Mouse (Mus musculus): ENCODE data around the gene Bcar3. TPM values are rescaled to one million over a fixed set of nuclear protein-coding genes. Genes with fewer than 3 reads are reported as not detected.

Gene Bcar3
- total RNA-seq, 2 experiments from 2014 or later, result 9.3 to 10.0 TPM

DNA sequence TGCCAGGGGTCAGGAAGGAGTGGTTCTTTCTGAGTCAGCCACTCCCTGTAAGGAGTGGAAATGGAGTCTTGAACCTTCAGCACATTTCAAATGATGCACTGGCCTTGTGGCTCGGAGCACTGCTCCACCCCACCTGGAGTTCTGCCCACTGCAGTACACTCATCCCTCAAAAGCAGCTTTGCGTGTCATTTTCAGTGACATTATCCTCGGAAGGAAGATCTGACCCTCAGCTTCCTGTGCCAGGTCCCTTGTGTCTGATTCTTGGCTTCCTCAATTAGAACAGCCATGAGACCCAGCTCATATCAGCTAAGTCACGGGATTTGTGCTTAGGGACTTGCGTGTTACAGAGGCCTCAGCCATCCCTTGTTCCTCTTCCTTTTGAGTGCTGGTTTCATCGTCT, 203.9 kb downstream of the Bcar3 start:
- peak; percentile 49 to 52 for DNase-seq
- intact Hi-C loops (cut with DNase I), result no loop called here

DNA sequence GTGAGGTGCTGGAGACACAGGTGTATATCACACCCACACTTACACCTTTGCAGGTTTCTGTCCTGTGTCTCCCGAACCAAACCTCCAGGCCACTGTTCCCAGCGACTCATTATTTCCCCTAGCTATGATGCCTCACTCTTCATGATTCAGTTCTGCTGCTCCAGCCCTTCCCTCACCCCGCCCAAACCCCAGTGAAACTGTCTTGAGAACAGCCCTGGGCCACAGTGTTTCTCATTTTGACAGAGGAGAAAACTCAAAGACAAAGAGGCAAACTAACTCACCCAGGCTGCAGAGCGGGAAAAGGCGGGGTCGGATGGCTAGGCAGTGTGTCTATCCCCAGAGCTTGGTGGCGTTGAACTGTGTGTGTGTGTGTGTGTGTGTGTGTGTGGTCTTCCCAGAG, 204.6 kb downstream of the Bcar3 start:
- intact Hi-C loops (cut with DNase I), result no loop called here
- no peak for DNase-seq

DNA sequence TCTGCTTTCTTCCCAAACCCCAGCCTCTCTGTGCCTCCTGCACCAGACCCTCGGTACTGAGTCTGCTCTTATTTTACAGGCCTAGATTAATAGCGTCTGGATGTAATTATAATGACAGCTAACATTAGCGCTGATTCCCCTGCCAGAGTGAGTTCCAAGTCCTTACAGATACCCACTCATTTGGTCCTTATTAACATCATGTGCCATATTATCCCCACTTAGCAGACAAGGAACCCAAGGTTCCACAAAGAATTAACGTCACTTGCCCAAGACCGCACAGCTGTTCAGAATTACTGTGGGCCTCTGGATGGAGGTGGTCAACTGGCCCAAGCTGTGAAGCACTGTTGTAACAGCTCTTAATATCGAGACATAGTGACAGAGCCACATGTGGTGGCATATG, 205.7 kb downstream of the Bcar3 start:
- no peak for DNase-seq
- intact Hi-C loops (cut with DNase I), result no loop called here

DNA sequence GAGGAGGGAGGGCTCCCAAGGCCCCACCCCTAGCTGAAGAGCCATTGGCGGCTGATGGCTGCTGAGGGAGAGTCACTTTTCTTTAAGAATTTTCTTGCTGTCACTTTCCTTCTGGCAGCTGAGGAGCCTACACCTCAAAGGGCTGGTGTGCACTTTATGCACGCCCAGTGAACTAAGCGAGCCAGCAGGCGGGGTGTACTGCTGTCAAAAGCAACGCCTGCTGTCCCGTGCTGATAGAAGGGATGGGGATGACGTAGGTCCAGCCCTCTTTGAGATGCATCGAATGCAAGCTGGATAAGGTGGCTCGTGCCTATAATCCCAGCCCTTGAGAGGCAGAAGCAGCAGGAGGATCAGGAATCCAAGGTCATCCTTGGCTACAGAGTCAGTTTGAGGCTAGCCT, 207.0 kb downstream of the Bcar3 start:
- no peak for DNase-seq
- intact Hi-C loops (cut with DNase I), result no loop called here

DNA sequence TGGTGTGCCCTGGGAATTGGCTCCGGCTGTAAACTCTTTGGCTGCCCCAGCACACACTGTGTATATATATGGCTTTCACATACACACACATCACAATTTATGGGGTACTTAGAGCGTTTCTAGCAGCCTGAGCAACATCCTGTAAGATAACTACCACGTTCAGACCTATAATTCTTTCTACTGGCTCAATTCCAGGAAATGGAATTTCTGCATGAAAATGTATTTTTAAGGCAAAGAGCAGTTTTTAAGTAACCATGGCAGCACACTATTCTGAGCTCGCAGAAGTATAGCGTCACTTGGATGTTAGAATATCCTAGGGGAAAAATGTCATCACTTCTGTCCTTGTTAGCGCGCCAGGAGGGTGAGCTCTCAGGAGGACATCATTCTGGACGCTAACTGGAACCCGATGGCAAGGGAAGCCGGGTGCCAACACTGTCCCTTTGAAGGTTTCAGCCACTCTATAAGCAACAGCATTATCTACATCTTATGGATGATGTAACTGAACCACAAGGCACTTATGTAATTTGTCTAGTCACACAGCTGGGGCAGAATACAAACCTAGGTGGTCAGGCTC, 212.5 kb downstream of the Bcar3 start:
- no peak for DNase-seq
- intact Hi-C loops (cut with DNase I), result loop anchor here (5.0 kb wide), 1 partner anchor 111 kb away; the partner anchor contains the start of gene Fnbp1l

DNA sequence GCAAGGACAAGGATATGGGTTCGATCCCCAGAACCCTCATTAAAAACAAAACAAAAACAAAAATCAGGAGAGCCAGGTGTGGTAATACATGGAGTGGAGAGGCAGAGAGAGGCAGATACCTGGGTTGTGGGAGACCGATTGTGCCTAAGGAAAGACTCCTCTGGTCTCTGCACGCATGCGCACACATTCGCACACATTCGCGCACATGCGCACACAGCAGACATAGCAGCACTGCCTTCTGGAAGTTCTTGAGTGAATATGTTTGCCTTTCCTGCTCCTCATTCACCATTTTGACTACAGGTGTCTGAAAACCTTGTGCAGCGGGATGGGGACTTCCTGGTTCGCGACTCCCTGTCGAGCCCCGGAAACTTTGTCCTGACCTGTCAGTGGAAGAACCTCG, 213.9 kb downstream of the Bcar3 start:
- intact Hi-C loops (cut with DNase I), result loop anchor here (5.0 kb wide), 1 partner anchor 109 kb away; the partner anchor contains the start of gene Fnbp1l
- DNase-seq, result no peak

DNA sequence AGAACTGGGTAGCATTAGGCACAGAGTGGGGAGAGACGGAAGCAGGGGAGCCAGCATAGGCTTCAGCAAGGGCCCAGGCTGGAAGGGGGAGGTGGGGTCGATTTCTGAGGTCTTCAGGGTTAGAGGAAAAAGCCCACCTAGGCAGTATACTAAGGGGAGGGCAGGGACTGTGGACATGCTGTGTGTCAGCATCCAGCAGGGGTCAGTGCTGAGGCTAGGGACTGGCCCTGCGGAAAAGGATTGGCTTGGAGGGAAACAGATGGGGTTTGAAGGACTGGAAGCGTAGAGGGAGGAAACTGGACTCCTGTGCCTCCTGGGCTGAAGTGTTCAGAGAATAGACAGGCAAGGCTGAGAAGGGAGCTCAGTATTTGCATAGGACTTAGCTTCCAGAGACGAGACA, 215.1 kb downstream of the Bcar3 start:
- intact Hi-C loops (cut with DNase I), result loop anchor here (1.0 to 5.0 kb wide), 2 partner anchors 108 to 129 kb away; partner anchors contain the start of gene Fnbp1l
- peak; percentile 73 to 87 for DNase-seq

DNA sequence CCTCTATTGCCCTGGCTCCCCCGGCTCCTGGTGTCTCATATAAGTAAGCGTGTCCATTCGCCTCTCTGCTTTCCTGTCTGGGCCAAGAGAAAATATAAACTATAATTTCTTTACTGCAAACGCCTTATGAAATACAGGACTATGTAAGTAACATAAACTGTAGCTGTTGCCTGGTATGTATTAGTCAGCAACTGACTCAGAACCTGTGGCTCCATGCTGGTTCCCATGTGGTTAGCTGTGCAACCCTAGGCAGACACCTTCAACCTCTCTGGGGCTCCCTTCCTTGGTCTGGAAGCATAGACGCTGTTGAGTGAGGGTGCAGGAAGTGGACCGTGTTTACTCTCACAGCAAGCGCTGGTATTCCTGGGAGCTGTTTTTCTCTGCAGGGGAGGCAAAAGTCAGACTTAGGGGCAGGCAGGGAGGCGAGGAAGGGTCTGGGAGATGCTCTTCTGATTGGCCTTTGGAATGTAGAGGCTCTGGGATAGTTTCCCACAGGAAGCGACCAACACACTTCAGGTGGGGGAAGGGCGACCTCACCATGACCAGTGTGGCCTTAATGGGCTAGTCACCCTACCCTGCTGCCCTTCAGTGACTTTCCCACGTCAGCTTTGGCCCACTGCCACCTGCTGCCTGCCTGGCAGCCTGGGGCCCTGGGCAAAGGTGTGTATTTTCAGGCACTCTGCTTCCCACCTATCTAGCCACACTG, 215.8 kb downstream of the Bcar3 start:
- peak; percentile 60 to 71 for DNase-seq
- intact Hi-C loops (cut with DNase I), result loop anchor here (1.0 to 10.0 kb wide), 3 partner anchors 108 to 265 kb away; partner anchors contain the start of gene Fnbp1l

DNA sequence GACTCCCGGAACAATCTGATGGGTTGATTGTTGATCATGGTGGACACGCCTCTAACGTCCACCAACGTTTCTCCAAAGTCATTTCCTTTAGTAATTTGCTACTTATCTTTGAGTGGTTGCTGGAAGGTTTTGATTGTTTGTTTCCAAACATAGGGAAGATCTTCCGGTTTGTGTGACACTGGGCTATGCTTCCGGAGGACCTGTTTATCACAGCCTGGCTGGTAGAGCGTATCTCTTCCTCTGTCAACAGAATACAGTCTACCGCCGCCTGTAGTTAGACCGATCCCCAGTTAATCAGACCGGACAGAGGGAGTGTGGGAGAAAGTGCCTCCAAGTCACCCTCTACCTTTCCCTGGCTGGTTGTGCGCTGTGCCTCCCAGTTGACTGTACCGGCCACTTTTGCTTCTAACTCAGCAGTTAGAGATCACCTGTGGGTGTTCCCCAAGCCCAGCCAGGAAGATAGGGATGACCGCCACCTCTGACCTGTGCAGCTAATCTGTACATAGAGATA, 216.4 kb downstream of the Bcar3 start:
- DNase-seq, result peak; percentile 23 to 27
- intact Hi-C loops (cut with DNase I), result loop anchor here (10.0 kb wide), 1 partner anchor 265 kb away; no protein-coding TSS in a partner anchor

DNA sequence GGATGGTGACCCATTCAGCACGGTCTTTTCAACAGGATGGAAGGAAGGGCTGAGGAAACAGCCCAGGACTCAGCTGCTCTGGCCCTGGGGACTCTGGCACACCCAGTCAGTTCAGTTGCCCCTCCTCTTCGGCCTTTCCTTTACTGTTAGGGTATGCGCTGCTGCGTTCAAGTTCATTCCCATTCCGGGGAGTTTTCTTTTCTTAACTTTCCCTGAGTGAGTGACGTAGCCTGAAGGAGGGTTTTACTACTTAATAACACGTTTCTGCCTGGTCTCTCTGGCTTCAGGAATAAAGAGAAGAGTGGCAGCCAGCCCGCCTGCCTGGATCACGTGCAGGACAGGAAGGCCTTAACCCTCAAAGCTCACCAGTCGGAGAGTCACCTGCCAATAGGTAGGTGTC, 217.0 kb downstream of the Bcar3 start:
- DNase-seq, result peak; percentile 29 to 39
- intact Hi-C loops (cut with DNase I), result loop anchor here (10.0 kb wide), 1 partner anchor 264 kb away; no protein-coding TSS in a partner anchor

DNA sequence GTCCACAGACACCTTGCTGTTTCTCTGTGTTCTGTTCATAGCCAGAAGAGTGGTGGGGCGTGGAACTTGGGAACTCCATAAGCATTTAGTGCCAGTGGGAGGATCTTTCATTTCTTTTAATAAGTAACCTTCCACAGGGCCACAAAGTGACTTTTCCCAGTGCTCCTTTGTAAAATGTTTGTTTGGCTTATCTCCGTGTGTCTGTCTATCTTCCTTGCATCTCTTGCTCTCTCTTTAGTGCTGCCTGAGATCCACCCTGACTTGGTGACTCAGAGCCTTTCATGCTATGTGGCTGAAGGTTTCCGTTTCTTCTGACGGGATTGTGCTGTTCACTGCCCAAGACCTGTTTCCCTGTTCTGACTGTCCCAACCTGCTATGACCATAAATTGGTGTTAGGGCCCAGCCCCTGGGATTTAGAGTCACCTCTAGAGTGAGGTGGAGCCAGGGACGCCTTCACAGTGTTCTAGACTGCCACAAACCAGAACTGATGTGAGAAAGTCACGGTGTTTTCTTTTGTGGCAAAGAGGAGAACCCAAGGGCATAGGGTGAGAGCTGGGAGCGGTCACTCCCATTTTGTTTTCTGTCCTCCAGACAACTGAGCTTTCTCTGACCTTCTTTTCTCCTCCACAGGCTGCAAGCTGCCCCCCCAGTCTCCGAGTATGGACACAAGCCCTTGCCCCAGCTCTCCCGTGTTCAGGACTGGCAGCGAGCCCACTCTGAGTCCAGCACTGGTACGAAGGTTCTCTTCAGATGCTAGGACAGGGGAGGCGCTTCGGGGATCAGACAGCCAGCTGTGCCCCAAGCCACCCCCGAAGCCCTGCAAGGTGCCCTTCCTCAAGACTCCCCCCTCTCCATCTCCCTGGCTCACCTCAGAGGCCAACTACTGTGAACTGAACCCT, 218.0 kb downstream of the Bcar3 start:
- DNase-seq, result no peak
- intact Hi-C loops (cut with DNase I), result loop anchor here (10.0 kb wide), 1 partner anchor 263 kb away; no protein-coding TSS in a partner anchor

DNA sequence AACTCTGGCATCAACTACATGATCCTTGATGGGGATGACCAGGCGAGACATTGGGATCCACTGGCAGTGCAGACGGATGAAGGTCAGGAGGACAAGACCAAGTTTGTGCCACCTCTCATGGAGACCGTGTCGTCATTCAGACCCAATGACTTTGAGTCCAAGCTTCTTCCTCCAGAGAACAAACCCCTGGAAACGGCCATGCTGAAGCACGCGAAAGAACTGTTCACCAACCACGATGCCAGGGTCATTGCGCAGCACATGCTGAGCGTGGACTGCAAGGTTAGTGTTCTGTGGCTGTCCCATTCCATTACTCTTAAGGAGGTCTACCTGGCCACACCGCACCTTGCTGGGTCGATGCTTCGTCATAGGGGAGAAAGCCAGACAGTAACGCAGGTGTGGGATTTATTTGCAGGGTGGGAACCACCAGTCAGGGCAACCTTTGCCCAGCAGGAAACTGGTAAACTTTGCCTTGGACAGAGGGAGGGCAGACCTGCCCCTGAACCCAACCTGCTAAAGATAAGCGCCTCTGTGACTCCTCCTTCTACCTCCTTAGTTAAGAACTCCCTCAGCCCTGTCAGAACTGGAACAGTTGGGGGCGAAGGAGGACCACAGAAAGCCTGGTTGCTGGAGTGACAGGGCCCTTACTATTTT, 218.9 kb downstream of the Bcar3 start:
- no peak for DNase-seq
- intact Hi-C loops (cut with DNase I), result loop anchor here (10.0 kb wide), 1 partner anchor 262 kb away; no protein-coding TSS in a partner anchor

DNA sequence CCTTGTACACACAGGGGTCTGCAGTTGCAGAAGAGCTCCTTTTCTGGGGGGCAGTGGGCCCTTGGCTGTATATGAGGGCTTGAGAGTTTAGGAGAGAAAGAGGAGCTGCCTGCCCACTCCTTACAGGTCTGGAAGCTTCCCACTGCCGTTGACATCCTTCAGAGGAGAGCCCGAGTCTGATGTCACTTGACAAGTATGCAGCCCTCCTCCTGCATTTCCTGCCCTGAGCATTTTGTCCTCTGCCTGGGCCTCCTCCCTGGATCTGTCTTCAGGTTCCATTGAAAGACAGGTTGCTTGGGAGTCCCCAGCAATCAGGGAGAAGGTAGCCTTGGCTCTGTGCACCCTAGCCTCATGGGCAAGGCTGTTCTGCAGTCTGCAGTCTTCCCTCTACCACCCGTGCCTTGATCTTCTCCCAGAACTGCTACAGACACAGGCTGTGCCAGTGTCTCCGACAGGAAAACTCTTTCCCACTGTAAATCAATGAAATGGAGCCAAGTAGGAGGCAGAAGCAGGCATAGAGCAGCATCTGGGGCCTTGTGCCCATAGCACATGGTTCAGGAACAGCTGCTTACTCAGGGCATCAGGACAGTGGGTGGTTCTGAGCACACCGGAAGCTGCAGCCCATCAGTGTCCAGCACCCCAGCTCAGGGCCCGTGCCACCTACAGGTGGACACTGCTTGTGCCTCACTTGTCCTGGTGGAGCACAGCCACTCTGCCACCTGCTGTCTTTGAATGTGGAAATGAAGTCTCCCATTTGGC, 221.8 kb downstream of the Bcar3 start:
- intact Hi-C loops (cut with DNase I), result loop anchor here (10.0 kb wide), 1 partner anchor 259 kb away; no protein-coding TSS in a partner anchor
- DNase-seq, result no peak

DNA sequence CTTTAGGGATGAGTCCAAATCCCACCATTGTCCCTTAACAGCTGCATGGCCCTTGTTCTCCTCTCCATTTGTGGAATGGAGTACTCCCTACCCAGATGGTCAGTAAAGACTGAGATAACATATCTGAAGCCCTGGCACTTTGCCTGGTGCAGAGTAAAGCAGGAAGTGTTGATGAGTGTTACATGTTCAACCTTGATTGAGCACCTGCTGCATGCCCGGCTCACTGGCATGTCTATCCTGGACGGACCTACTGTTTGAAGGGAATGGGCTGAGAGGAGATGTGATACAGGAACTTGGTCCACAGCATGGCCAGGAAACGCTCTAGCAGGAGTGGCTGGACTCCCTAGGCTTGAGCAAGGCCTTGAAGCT, 222.4 kb downstream of the Bcar3 start:
- DNase-seq, result no peak
- intact Hi-C loops (cut with DNase I), result loop anchor here (10.0 kb wide), 1 partner anchor 258 kb away; no protein-coding TSS in a partner anchor

DNA sequence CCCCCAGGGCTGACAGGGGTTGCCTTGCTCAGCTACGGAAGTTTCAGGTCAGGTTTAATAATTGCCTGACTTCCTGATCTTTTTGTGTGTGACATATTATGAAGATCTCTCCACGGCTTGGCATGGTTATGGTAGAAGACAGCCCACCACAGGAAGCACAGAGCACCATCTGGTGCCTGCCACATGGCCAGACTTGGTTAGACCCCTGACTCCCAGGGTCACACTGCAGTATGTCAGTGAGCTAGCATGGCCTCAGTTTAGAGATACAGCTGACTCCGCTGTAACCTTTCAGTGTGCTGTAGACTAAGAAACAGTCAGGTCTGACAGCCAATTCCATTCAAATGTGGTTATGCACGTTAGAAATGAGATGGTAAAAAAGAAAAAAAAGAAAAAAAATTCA, 223.8 kb downstream of the Bcar3 start:
- no peak for DNase-seq
- intact Hi-C loops (cut with DNase I), result loop anchor here (10.0 kb wide), 1 partner anchor 257 kb away; no protein-coding TSS in a partner anchor

DNA sequence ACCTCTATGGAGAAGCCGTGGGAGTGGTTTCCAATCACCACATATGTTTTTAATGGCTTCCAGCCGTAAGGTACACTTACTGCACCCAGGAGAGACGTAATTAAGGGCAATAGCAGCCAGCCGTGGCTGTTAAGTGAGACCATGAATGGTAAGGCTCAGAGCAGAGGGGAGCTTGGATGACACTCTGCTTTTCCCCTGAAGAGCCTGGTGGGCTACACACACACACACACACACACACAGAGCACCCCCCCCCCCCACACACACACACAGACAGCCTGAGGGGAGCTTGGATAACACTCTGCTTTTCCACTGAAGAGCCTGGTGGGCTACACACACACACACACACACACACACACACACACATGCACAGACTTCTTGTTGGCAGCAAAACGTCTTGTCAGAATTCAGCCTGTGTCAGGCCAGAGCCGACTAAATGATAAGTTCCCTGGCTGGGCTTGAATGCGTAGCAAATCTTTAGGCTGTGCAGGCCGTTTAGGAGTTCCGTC, 224.3 kb downstream of the Bcar3 start:
- no peak for DNase-seq
- intact Hi-C loops (cut with DNase I), result loop anchor here (10.0 kb wide), 1 partner anchor 257 kb away; no protein-coding TSS in a partner anchor

DNA sequence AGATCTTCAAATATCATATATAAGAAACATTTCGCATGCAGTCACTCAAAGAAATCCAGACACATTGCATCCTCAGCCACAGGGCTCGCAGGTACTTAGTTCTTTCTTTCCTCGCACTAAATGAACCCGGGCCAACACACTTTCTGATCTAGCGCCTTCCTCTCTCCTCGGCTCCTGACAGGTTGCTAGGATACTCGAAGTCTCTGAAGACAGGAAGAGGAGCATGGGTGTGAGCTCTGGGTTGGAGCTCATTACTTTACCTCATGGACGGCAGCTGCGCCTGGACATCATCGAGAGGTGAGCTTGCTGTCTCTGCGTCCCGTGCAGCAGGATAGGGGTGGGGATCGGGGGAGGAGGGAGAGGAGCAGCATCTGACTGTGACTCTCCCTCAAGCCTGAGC, 225.1 kb downstream of the Bcar3 start:
- intact Hi-C loops (cut with DNase I), result loop anchor here (10.0 kb wide), 1 partner anchor 256 kb away; no protein-coding TSS in a partner anchor
- DNase-seq, result no peak

DNA sequence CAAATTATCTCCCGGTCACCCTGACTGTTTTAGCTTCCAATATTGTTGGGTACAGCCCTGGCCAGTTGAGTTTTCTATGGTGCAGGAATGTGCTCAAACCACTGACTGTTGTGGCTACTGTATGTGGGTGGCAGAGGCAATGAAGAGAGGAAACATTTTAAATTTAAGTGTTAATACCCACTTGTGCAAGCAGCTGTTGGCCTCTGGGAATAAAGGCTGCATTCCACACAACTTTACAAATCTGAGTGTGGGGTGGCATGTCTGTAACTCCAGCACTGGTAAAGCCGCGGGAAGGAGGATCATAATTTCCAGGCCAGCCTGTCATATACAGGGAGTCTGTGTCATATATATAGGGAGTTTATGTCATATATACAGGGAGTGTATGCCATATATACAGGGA, 226.4 kb downstream of the Bcar3 start:
- intact Hi-C loops (cut with DNase I), result no loop called here
- DNase-seq, result no peak

DNA sequence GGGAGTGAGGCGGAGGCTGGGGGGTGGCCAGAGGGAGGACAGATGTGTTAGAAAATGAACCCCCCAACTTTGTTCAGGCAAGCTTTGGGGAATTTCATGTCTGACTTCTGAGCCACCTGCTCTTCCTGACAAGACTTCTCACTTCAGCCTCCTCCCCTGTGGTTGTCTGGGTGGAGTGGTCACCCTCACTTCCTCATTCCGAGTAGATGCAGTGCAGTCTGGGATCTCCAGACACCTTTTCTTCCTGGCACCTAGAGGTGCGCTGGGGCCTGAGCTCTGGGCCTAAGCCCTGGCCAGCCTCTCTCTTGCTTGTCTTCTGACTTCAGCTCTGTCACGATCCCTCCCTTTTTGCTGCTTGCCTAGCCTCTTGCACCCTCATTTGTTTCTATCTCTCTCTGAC, 226.9 kb downstream of the Bcar3 start:
- intact Hi-C loops (cut with DNase I), result no loop called here
- no peak for DNase-seq

All from heart, postnatal 10 days (tissue).